Mouse (Mus musculus) kidney, adult 18-20 months (tissue): ENCODE results near the gene Trappc12.

Source experiments
- DNase-seq: peaks from one replicate; pipeline ENCODE4 v3.0.0; 2021

Gene Trappc12

GRCm38 (mm10) chr12:28685771-28686170, 64.5 kb downstream of the Trappc12 start:
- DNase-seq: no peak

GRCm38 (mm10) chr12:28684674-28685073, 65.6 kb downstream of the Trappc12 start:
- no peak for DNase-seq

GRCm38 (mm10) chr12:28675925-28676209, 74.4 kb downstream of the Trappc12 start:
- no peak for DNase-seq

GRCm38 (mm10) chr12:28675121-28675924, 74.9 kb downstream of the Trappc12 start, which contains the start of gene Adi1:
TSS of gene Adi1 (plus strand) at chr12:28675231.
- DNase-seq: peak; percentile 92

GRCm38 (mm10) chr12:28674038-28674720, 76.1 kb downstream of the Trappc12 start:
- DNase-seq: no peak

GRCm38 (mm10) chr12:28667287-28667686, 83.0 kb downstream of the Trappc12 start:
- no peak for DNase-seq

- no peak for DNase-seq
Measured at GRCm38 (mm10) chr12:28666734-28667133, 83.5 kb downstream of the Trappc12 start.

DNA sequence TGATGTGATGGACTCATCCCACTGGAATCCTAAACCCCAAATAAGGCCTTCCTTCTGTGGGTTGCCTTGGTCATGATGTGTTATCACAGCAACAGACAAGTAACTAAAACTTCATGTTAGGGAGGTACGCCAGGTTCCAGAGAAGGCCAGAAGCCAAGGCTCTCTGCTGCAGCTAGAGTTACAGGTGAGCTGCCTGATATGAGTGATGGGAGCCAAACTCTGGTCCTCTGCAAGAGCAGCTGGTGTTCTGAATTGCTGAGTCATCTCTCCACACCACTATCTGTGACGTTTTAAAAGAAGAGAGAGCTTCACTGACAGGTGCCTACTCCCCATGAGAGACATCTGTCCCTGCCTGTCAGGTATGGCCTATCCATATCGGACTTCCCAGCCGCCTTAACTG, 87.6 kb downstream of the Trappc12 start:
- no peak for DNase-seq

DNA sequence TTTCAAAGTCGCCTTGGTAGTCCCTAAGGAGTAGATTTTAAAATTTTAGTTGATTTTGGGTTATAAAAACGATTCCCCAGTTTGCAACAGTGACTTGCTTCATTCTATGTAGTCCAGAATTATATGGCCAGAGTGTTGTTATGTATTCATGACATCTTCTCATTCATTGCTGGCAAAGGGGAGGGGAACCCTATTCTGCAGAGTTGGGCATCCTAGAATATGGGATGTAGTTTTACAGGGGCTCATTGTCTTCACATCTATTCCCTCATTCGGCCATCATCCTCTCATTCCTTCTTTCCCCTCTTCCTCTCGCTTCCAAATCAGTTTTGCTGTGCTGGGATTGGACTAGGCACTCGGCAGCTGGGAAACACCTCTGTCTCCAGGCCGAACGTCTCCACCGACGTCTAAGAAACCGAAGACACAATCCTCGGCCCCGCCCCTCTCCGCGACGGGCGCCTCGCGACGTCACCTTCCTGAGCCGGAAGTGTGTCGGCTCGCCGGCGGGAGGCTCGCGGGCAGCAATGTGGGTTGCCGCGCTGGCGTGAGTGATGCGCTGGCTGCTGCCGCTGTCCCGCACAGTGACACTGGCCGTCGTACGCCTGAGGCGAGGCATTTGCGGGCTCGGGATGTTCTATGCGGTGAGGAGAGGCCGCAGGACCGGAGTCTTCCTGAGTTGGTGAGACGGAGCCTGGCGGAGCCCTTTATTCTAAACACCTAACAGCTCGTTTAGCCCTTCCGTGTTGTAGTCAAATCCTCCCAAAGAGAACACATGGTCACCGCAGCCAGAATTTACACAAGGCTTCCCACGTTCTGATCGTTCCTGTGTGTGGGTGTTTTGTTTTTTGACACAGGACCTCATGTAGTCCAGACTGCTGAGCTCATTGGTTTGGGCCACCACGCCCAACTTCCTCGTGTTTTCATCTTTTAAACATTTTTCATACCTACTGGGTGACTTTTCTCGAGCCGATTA, 100.8 kb downstream of the Trappc12 start, which contains the start of gene Rnaseh1:
Rnaseh1 (plus strand) TSS at position 462 of the 970 bp plus-strand sequence.
- DNase-seq: peak; percentile 92
